Mouse (Mus musculus): ENCODE results near the gene Man1b1. TPM values are rescaled to one million over a fixed set of nuclear protein-coding genes. Genes with fewer than 3 reads are reported as not detected.
A peak's percentile ranks its signal among the peaks of the same experiment; 100 is the strongest.

Man1b1 gene
- polyA plus RNA-seq, 1 experiment from 2014 or later = 66.3 TPM

DNA sequence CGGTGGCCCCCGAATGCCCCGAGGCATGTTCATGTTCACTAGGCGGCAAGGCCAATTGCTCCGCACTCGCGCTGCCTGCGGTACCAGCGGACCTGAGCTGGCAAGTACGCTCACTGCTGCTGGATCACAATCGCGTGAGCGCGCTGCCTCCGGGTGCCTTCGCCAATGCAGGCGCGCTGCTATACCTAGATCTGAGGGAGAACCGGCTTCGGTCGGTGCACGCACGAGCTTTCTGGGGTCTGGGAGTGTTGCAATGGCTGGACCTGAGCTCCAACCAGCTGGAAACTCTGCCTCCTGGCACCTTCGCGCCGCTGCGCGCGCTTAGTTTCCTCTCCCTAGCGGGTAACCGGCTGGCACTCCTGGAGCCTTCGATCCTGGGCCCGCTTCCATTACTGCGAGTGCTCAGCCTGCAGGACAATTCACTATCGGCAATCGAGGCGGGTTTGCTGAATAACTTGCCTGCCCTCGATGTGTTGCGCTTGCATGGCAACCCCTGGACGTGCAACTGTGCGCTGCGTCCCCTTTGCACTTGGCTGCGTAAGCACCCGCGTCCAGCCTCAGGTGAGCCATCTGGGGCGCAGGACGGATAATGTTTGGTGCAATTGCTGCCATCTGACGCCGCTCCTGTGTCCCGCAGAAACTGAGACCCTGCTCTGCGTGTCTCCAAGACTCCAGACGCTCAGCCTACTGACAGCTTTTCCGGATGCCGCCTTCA lies 41.9 kb upstream of the Man1b1 start:
- WGBS = 2% methylated on average over 54 of the region's 54 CpGs
- H3K4me2 ChIP-seq (ENCODE audit: low read length) = peak overlapping the region; percentile 15; the same call in 1 of the 2 replicates
- H3K9me3 ChIP-seq (ENCODE audit: control insufficient read depth, low read length) = no peaks in the 10 kb centered on the region
- peaks cover 9% of the 10 kb centered on the region for H3K36me3 ChIP-seq (ENCODE audit: control insufficient read depth, insufficient read depth, low read length)
- ATAC-seq (replicated peaks; ENCODE audit: low FRiP score, low TSS enrichment, low read depth) (no peak), DNase-seq (ENCODE audit: low spot score) (peak; percentile 60)
- H3K4me1 ChIP-seq (replicated peaks; ENCODE audit: control insufficient read depth, insufficient read depth, low read length) = peaks cover 9% of the 10 kb centered on the region; the same call in 1 of the 2 replicates
- H3K9ac ChIP-seq (ENCODE audit: low read length) = no peak overlapping the region
- H3K27ac ChIP-seq (ENCODE audit: low read depth) = no peak overlapping the region
- H3K4me3 ChIP-seq (ENCODE audit: low read depth, low read length) = no peak overlapping the region
- H3K27me3 ChIP-seq (replicated peaks; ENCODE audit: control insufficient read depth, insufficient read depth, low read length) = peaks cover 59% of the 10 kb centered on the region

- H3K4me2 ChIP-seq (ENCODE audit: low read length) = no peak overlapping the region
- H3K9me3 ChIP-seq (ENCODE audit: control insufficient read depth, low read length) = no peaks in the 10 kb centered on the region
- WGBS = under 1% methylated on average over 18 of the region's 18 CpGs
- H3K4me3 ChIP-seq (ENCODE audit: low read depth, low read length) = no peak overlapping the region
- H3K27me3 ChIP-seq (replicated peaks; ENCODE audit: control insufficient read depth, insufficient read depth, low read length) = peaks cover 63% of the 10 kb centered on the region
- no peak overlapping the region for H3K9ac ChIP-seq (ENCODE audit: low read length)
- DNase-seq (ENCODE audit: low spot score) = peak; percentile 63
- no peak overlapping the region for H3K27ac ChIP-seq (ENCODE audit: low read depth)
- H3K36me3 ChIP-seq (ENCODE audit: control insufficient read depth, insufficient read depth, low read length) = peaks cover 4% of the 10 kb centered on the region
- no peak for ATAC-seq (replicated peaks; ENCODE audit: low FRiP score, low TSS enrichment, low read depth)
- peaks cover 9% of the 10 kb centered on the region; the same call in 1 of the 2 replicates for H3K4me1 ChIP-seq (replicated peaks; ENCODE audit: control insufficient read depth, insufficient read depth, low read length)
Measured at GRCm38 (mm10) chr2:25290816-25291130, 41.4 kb upstream of the Man1b1 start.

DNA sequence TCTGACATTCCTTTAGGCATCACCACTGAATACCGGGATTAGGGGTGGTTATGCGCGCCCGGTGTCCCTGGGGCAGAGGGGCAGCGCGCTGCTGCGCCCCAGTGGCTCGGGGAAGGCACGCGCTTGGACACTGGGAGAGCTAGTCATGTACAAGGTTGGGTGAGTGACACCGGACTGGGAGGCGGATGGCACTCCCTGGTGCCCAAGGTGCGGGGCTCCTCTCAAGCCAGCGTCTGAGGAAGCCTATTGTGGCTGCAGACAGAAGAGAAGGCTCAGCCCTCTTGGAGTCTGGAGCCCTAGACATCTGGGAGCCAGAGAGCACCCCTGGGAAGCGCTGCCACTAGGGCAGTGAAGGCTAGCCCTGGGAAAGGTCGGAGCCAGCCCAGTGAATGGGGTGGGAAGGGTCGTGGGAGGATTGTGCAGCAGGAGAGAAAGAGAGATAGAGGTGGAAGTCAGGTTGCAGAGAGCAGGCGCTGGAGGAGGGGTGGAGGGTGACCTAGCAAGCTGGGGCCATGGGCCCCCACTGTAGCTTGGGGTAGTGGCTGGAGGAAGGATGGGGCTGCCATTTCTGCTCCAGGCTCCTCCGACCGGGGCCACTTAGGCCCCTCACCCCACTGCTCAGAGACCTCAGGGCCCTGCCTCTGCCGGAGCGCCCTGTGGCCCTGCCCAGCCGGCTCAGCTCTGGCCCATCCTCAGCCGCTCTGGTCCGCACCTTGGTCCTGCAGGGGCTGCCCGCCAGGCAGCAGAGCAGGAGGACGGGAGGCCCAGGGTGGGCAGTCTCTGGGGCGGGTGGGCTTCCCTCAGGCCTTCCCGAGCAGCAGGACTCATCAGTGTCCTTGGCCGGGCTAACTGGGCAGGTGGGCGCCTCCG lies 40.7 kb upstream of the Man1b1 start:
- ATAC-seq (replicated peaks; ENCODE audit: low FRiP score, low TSS enrichment, low read depth) (no peak), DNase-seq (ENCODE audit: low spot score) (peak; percentile 55)
- Histone ChIP-seq H3K4me3 (ENCODE audit: low read depth, low read length) (peak overlapping the region; percentile 23; the same call in 1 of the 2 replicates), H3K4me1 (replicated peaks; ENCODE audit: control insufficient read depth, insufficient read depth, low read length) (peaks cover 9% of the 10 kb centered on the region; the same call in 1 of the 2 replicates), H3K4me2 (ENCODE audit: low read length) (peak overlapping the region; percentile 40; the same call in 1 of the 2 replicates), H3K27me3 (replicated peaks; ENCODE audit: control insufficient read depth, insufficient read depth, low read length) (peaks cover 68% of the 10 kb centered on the region), H3K9ac (ENCODE audit: low read length) (no peak overlapping the region), H3K36me3 (ENCODE audit: control insufficient read depth, insufficient read depth, low read length) (no peaks in the 10 kb centered on the region), H3K27ac (ENCODE audit: low read depth) (no peak overlapping the region), H3K9me3 (ENCODE audit: control insufficient read depth, low read length) (no peaks in the 10 kb centered on the region)
- 9% methylated on average over 32 of the region's 32 CpGs for WGBS

DNA sequence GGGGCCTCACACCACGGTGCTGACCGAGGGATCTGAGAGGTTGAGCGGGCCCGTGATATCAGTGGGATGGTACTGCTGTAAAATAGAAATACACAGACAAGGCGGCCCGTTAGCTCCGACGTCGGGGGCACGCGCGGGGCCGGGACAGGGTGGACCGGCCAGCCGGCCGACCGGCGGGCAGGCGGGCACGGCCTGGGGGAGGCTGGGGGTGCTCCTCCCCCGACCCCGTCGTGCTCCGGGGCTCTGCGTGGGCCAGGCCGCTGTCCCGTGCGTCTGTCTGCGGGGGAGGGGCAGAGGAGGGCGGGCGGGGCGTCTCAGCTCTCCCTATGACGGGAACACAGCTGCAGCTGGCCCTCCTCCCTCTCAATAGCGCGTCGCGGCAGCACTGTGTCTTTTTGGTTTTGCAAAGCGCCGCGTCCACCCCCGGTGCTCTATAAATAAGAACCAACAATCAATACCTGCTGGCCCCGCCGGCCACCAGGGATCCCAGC lies 40.0 kb upstream of the Man1b1 start:
- H3K27me3 ChIP-seq (replicated peaks; ENCODE audit: control insufficient read depth, insufficient read depth, low read length) = peaks cover 68% of the 10 kb centered on the region
- no peak overlapping the region for H3K27ac ChIP-seq (ENCODE audit: low read depth)
- no peaks in the 10 kb centered on the region for H3K9me3 ChIP-seq (ENCODE audit: control insufficient read depth, low read length)
- ATAC-seq (replicated peaks; ENCODE audit: low FRiP score, low TSS enrichment, low read depth) (0 out of 2 replicates have a peak, but pooled peaks have one; percentile 13), DNase-seq (ENCODE audit: low spot score) (no peak)
- peak overlapping the region; percentile 40 for H3K4me2 ChIP-seq (ENCODE audit: low read length)
- H3K36me3 ChIP-seq (ENCODE audit: control insufficient read depth, insufficient read depth, low read length) = no peaks in the 10 kb centered on the region
- H3K4me3 ChIP-seq (ENCODE audit: low read depth, low read length) = peak overlapping the region; percentile 23
- H3K9ac ChIP-seq (ENCODE audit: low read length) = no peak overlapping the region
- 6% methylated on average over 42 of the region's 43 CpGs for WGBS
- peaks cover 9% of the 10 kb centered on the region; the same call in 1 of the 2 replicates for H3K4me1 ChIP-seq (replicated peaks; ENCODE audit: control insufficient read depth, insufficient read depth, low read length)

GRCm38 (mm10) chr2:25292856-25293255 lies 39.3 kb upstream of the Man1b1 start:
- DNase-seq (ENCODE audit: low spot score) (peak; percentile 94), ATAC-seq (replicated peaks; ENCODE audit: low FRiP score, low TSS enrichment, low read depth) (no peak)
- Histone ChIP-seq H3K27ac (ENCODE audit: low read depth) (no peak overlapping the region), H3K9me3 (ENCODE audit: control insufficient read depth, low read length) (no peaks in the 10 kb centered on the region), H3K4me2 (ENCODE audit: low read length) (no peak overlapping the region), H3K9ac (ENCODE audit: low read length) (no peak overlapping the region), H3K36me3 (ENCODE audit: control insufficient read depth, insufficient read depth, low read length) (no peaks in the 10 kb centered on the region), H3K27me3 (replicated peaks; ENCODE audit: control insufficient read depth, insufficient read depth, low read length) (peaks cover 67% of the 10 kb centered on the region), H3K4me3 (ENCODE audit: low read depth, low read length) (0 out of 2 replicates have a peak overlapping the region, but pooled peaks have one; percentile 23), H3K4me1 (replicated peaks; ENCODE audit: control insufficient read depth, insufficient read depth, low read length) (peaks cover 9% of the 10 kb centered on the region; the same call in 1 of the 2 replicates)
- WGBS = 0% methylated on average over 1 of the region's 1 CpGs

DNA sequence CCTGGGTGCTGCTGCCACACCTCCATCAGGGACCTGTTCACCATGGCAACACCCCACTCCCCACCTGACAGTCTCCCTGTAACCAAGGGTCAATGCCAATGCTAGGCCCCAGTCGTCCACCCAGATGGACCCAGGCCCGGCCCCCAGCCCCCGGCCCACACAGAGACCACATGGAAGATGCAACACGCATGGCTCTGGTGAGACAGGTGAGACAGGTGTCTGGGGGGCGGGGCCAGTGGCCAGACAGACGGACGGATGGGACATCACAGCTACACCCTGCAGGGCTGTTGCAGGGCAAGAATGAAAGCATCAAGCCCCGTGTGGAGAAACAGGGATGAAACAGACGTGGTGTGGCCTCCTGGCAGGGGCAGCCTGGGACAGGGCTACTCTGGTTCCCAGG lies 38.4 kb upstream of the Man1b1 start:
- WGBS = 68% methylated on average over 9 of the region's 9 CpGs
- no peak overlapping the region for H3K4me3 ChIP-seq (ENCODE audit: low read depth, low read length)

DNA sequence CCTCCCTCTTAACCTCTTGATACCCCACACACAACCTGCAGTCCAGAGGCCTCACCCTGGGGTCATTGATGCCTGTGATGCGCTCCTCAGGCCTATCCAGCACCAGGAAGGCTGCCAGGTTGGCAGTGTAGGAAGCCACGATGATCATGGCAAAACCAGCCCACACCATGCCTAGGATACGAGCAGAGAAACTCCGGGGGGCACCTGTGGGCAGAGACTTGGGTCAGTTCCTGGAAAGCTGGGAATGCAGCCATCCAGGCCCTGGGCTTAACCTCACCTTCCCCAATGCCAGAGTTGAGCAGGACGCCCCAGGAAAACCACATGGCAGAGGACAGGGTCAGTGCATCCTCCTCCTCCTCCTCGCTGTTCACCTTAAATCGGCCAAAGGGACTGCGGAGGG lies 35.0 kb upstream of the Man1b1 start:
- no peak for DNase-seq (ENCODE audit: low spot score)
- Histone ChIP-seq H3K27ac (ENCODE audit: low read depth) (no peak overlapping the region), H3K4me1 (replicated peaks; ENCODE audit: control insufficient read depth, insufficient read depth, low read length) (peaks cover 7% of the 10 kb centered on the region; the same call in 1 of the 2 replicates), H3K36me3 (ENCODE audit: control insufficient read depth, insufficient read depth, low read length) (no peaks in the 10 kb centered on the region), H3K4me2 (ENCODE audit: low read length) (no peak overlapping the region), H3K4me3 (ENCODE audit: low read depth, low read length) (no peak overlapping the region), H3K9ac (ENCODE audit: low read length) (no peak overlapping the region), H3K27me3 (replicated peaks; ENCODE audit: control insufficient read depth, insufficient read depth, low read length) (peaks cover 25% of the 10 kb centered on the region), H3K9me3 (ENCODE audit: control insufficient read depth, low read length) (no peaks in the 10 kb centered on the region)
- WGBS = 76% methylated on average over 7 of the region's 8 CpGs
- ATAC-seq (replicated peaks; ENCODE audit: low FRiP score, low TSS enrichment, low read depth) = no peak

More for the DNA sequence above, 38.4 kb upstream of the Man1b1 start:
- DNase-seq (ENCODE audit: low spot score) = no peak
- no peak for ATAC-seq (replicated peaks; ENCODE audit: low FRiP score, low TSS enrichment, low read depth)
- no peaks in the 10 kb centered on the region for H3K36me3 ChIP-seq (ENCODE audit: control insufficient read depth, insufficient read depth, low read length)
- H3K9me3 ChIP-seq (ENCODE audit: control insufficient read depth, low read length) = no peaks in the 10 kb centered on the region
- H3K4me2 ChIP-seq (ENCODE audit: low read length) = no peak overlapping the region
- peaks cover 59% of the 10 kb centered on the region for H3K27me3 ChIP-seq (replicated peaks; ENCODE audit: control insufficient read depth, insufficient read depth, low read length)
- no peak overlapping the region for H3K9ac ChIP-seq (ENCODE audit: low read length)
- H3K27ac ChIP-seq (ENCODE audit: low read depth) = no peak overlapping the region
- H3K4me1 ChIP-seq (replicated peaks; ENCODE audit: control insufficient read depth, insufficient read depth, low read length) = peaks cover 9% of the 10 kb centered on the region; the same call in 1 of the 2 replicates

DNA sequence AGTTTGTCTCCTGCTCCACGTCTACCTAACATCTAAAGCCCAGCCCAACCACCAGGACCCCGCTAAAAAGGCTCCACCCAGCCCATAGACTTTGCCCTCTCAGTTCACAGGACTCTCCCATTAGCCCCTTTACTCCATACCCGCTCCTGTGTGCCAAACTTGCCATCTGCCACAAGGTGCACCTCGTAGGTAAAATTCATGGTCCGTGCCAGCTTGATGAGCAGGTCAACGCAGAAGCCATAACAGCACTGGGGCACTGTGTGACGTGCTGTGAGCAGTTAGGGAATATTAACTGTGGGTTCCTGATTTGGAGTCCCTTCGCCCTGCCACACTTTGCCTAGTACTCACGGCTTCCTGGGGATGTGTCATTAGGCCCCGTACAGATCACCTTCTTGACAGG lies 34.1 kb upstream of the Man1b1 start:
- no peak overlapping the region for H3K4me2 ChIP-seq (ENCODE audit: low read length)
- DNase-seq (ENCODE audit: low spot score) = no peak
- no peaks in the 10 kb centered on the region for H3K36me3 ChIP-seq (ENCODE audit: control insufficient read depth, insufficient read depth, low read length)
- ATAC-seq (replicated peaks; ENCODE audit: low FRiP score, low TSS enrichment, low read depth) = no peak
- WGBS = 82% methylated on average over 10 of the region's 10 CpGs
- H3K4me1 ChIP-seq (replicated peaks; ENCODE audit: control insufficient read depth, insufficient read depth, low read length) = no peaks in the 10 kb centered on the region
- H3K9me3 ChIP-seq (ENCODE audit: control insufficient read depth, low read length) = no peaks in the 10 kb centered on the region
- H3K27me3 ChIP-seq (replicated peaks; ENCODE audit: control insufficient read depth, insufficient read depth, low read length) = peaks cover 17% of the 10 kb centered on the region; the same call in 1 of the 2 replicates
- H3K4me3 ChIP-seq (ENCODE audit: low read depth, low read length) = no peak overlapping the region
- no peak overlapping the region for H3K9ac ChIP-seq (ENCODE audit: low read length)
- H3K27ac ChIP-seq (ENCODE audit: low read depth) = no peak overlapping the region
